Mouse (Mus musculus) right cerebral cortex, adult 18-20 months (tissue): Measurements from ENCODE around the gene Anapc7.
A peak's percentile ranks its signal among the peaks of the same experiment; 100 is the strongest.

Experiments
- DNase-seq: peaks from one replicate; pipeline ENCODE4 v3.0.0; 2022; ENCODE audit warnings: mixed read lengths

The Anapc7 gene

GRCm38 (mm10) chr5:122421271-122422068, at the start of gene Anapc7:
Gene Anapc7, plus strand, starts transcription at chr5:122421693.
- no peak for DNase-seq

- peak; percentile 99 for DNase-seq
Observed at GRCm38 (mm10) chr5:122372192-122372769, 49.2 kb upstream of the Anapc7 start, which contains the start of gene Fam216a. Gene Fam216a, minus strand, starts transcription at chr5:122372364.

- DNase-seq = no peak
Observed at GRCm38 (mm10) chr5:122372878-122373277, 48.6 kb upstream of the Anapc7 start.

GRCm38 (mm10) chr5:122377101-122377833, 44.2 kb upstream of the Anapc7 start:
- DNase-seq = no peak

GRCm38 (mm10) chr5:122378171-122378570, 43.3 kb upstream of the Anapc7 start:
- no peak for DNase-seq

- DNase-seq = peak; percentile 84
Observed at GRCm38 (mm10) chr5:122379374-122380155, 41.9 kb upstream of the Anapc7 start.

GRCm38 (mm10) chr5:122390006-122390405, 31.5 kb upstream of the Anapc7 start:
- DNase-seq = no peak

GRCm38 (mm10) chr5:122390671-122391070, 30.8 kb upstream of the Anapc7 start:
- no peak for DNase-seq

- DNase-seq = no peak
Observed at GRCm38 (mm10) chr5:122391178-122391785, 30.2 kb upstream of the Anapc7 start.

- peak; percentile 92 for DNase-seq
Observed at GRCm38 (mm10) chr5:122391786-122392180, 29.7 kb upstream of the Anapc7 start, which contains the start of gene Arpc3. Gene Arpc3, plus strand, starts transcription at chr5:122391878.

GRCm38 (mm10) chr5:122392227-122393004, 29.1 kb upstream of the Anapc7 start:
- peak; percentile 27 for DNase-seq

GRCm38 (mm10) chr5:122393887-122394286, 27.6 kb upstream of the Anapc7 start:
- peak; percentile 63 for DNase-seq

GRCm38 (mm10) chr5:122396791-122397190, 24.7 kb upstream of the Anapc7 start:
- DNase-seq = no peak

GRCm38 (mm10) chr5:122397495-122397894, 24.0 kb upstream of the Anapc7 start:
- DNase-seq = no peak

- DNase-seq = no peak
Observed at GRCm38 (mm10) chr5:122399871-122400270, 21.6 kb upstream of the Anapc7 start.

- peak; percentile 64 for DNase-seq
Observed at GRCm38 (mm10) chr5:122400628-122401302, 20.7 kb upstream of the Anapc7 start.

GRCm38 (mm10) chr5:122401303-122401640, 20.2 kb upstream of the Anapc7 start:
- DNase-seq = peak; percentile 74

GRCm38 (mm10) chr5:122402160-122402559, 19.3 kb upstream of the Anapc7 start:
- no peak for DNase-seq

GRCm38 (mm10) chr5:122402772-122403171, 18.7 kb upstream of the Anapc7 start:
- DNase-seq = peak; percentile 69

- DNase-seq = no peak
Observed at GRCm38 (mm10) chr5:122403362-122403761, 18.1 kb upstream of the Anapc7 start.

- DNase-seq = no peak
Observed at GRCm38 (mm10) chr5:122405537-122405936, 16.0 kb upstream of the Anapc7 start.
